Mouse (Mus musculus) kidney, adult 2 months (tissue): ENCODE results near the gene Hus1. TPM values are rescaled to one million over a fixed set of nuclear protein-coding genes. Genes with fewer than 3 reads are reported as not detected.

Source experiments
- DNase-seq: peaks from one replicate; pipeline ENCODE4 v3.0.0; 2021
- H3K27ac ChIP-seq: fragments of 200-500 bp; 2 replicates; pipeline ENCODE4 v1.5.1; 2012; ENCODE audit warnings: low read depth, low read length, control low read depth, inconsistent platforms; ENCODE audit not compliant: insufficient read depth
- H3K27me3 ChIP-seq: fragments of 200-500 bp; replicated peaks from 2 replicates; pipeline ENCODE4 v1.6.1; 2012; ENCODE audit warnings: mild to moderate bottlenecking, moderate library complexity, low read length, inconsistent platforms; ENCODE audit not compliant: control insufficient read depth, insufficient read depth
- H3K36me3 ChIP-seq: fragments of 200-500 bp; 2 replicates; pipeline ENCODE4 v1.6.1; 2012; ENCODE audit warnings: mild to moderate bottlenecking, moderate library complexity, low read length, inconsistent platforms; ENCODE audit not compliant: control insufficient read depth, insufficient read depth
- H3K4me1 ChIP-seq: fragments of 200-500 bp; 2 replicates; pipeline ENCODE4 v1.6.1; 2011; ENCODE audit warnings: low read length; ENCODE audit not compliant: control insufficient read depth, insufficient read depth
- H3K4me3 ChIP-seq: fragments of 200-500 bp; 2 replicates; pipeline ENCODE4 v1.5.1; 2011; ENCODE audit warnings: mild to moderate bottlenecking, low read depth, low read length, control low read depth; ENCODE audit not compliant: insufficient read depth
- CTCF ChIP-seq: fragments of 200-500 bp; conservative IDR thresholded peaks from 2 replicates; pipeline ENCODE4 v1.5.1; 2011; ENCODE audit warnings: low read depth, mild to moderate bottlenecking, control low read depth, low read length, moderate library complexity, mixed read lengths; ENCODE audit not compliant: insufficient read depth, insufficient read length
- POLR2A ChIP-seq: fragments of 200-500 bp; IDR thresholded peaks from one replicate; pipeline ENCODE4 v1.6.1; 2011; ENCODE audit warnings: low read depth, low read length, control low read depth
- WGBS: fragments of 180-500 bp; shearing (Covaris S2); methylation state at CpG from one replicate; pipeline ENCODE4 v1.1.7; 2018; 5-methylcytosine and 5-hydroxymethylcytosine counted together
- polyA plus RNA-seq: library from polyadenylated mRNA; depleted of rRNA; stranded (reverse); fragments of >200 nt; gene quantifications from 2 replicates; pipeline ENCODE4 v1.2.3, GENCODE M21; 2012

The Hus1 gene
- polyA plus RNA-seq, 1 experiment, result 14.1 TPM

DNA sequence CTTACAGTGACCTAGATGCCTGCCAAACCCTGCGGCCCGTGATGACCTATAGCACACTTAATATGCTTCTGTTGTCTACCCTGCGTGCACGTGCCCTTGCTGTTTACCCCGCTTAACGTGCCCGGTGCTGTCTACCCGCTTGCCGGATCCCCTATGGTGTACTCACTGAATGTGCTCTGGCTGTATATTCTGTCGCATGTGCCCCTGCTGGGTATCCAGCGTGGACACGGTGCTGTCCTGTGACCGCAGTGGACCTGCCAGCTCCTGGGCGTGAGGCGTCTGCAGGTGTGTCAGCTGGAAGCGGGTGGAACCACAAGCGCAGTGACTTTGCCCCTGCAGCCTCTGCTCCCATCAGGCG, 37.7 kb upstream of the Hus1 start, which contains the start of gene Sun3:
Gene Sun3 (minus strand): TSS at position 289 of the 358 bp plus-strand sequence.
- peak within 1 kb of the TSS; percentile 84 for H3K27ac ChIP-seq

DNA sequence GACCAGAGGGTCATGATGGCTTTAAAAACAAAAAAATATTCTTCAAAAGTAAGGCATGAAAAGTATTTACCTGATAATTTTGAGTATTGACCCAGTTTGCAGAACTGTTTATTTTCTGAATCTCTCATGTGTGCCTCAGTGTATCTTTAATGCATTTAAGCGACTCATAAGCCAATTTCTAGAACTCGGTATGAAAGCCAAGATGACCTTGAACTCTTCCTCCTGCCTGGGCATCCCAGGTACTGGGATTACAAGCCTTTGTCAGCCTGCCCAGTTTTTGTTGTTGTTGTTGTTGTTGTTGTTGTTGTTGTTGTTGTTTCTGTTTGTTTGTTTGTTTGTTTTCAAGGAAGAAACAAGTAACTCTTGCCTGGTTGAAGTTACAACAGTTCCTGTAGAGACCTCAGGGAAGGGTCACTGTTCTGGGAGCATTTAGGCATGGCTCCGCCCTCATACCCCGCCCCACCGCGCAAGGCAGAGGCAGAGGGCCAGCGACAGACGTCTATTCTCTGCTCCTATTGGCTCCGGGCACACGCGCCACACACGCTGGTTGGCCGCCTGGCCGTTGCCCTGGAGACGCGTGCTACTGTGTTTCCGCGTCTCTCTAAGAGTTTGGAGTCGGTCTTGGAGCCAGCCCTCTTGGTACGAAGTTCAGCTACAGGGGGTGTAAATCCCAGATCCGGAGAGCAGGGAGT, 37.2 kb upstream of the Hus1 start, which contains the start of gene Gm11992:
Gene Gm11992 (plus strand): TSS at position 584 of the 692 bp plus-strand sequence.
- H3K36me3 ChIP-seq, result no peaks in the 10 kb centered on the region
- H3K27ac ChIP-seq, result peak within 1 kb of the TSS; percentile 70
- no peak for TF ChIP-seq CTCF
- no peak for TF ChIP-seq POLR2A
- WGBS, result 2% methylated on average over 21 of the region's 21 CpGs
- H3K4me3 ChIP-seq, result peak within 1 kb of the TSS; percentile 67
- H3K4me1 ChIP-seq, result peaks cover 5% of the 10 kb centered on the region
- H3K27me3 ChIP-seq, result no peaks in the 10 kb centered on the region
- DNase-seq, result peak; percentile 97

More for the DNA sequence above, 37.7 kb upstream of the Hus1 start, which contains the start of gene Sun3:
- peaks cover 5% of the 10 kb centered on the region for H3K4me1 ChIP-seq
- H3K27me3 ChIP-seq, result no peaks in the 10 kb centered on the region
- DNase-seq, result peak; percentile 80
- TF ChIP-seq POLR2A (no peak), CTCF (no peak)
- H3K36me3 ChIP-seq, result no peaks in the 10 kb centered on the region
- peak within 1 kb of the TSS; percentile 67 for H3K4me3 ChIP-seq
- WGBS, result under 1% methylated on average over 18 of the region's 18 CpGs

DNA sequence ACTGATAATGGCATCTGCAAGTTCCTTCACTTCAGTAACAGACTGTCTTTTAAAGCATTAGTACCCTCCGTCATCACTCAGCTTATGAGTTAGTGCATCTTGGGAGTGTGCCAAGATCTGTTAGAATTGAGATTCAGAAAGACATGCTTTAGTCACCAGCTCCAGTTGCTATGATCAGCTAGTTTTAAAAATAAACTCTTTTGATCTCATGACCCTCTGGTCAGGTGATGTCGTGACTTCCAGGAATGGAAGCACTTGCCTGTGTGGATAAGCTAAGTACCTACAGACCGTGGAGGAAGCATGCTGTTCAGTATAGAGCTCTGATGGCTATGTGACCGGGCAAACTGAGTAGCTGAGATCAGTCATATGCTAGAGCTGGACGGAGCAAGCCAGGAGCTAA, 36.1 kb upstream of the Hus1 start:
- peak; percentile 85 for DNase-seq
- Histone ChIP-seq H3K4me1 (peaks cover 5% of the 10 kb centered on the region), H3K4me3 (no peak overlapping the region), H3K27ac (no peak overlapping the region), H3K36me3 (no peaks in the 10 kb centered on the region), H3K27me3 (no peaks in the 10 kb centered on the region)
- 46% methylated on average over 5 of the region's 5 CpGs for WGBS
- TF ChIP-seq CTCF (no peak), POLR2A (no peak)

DNA sequence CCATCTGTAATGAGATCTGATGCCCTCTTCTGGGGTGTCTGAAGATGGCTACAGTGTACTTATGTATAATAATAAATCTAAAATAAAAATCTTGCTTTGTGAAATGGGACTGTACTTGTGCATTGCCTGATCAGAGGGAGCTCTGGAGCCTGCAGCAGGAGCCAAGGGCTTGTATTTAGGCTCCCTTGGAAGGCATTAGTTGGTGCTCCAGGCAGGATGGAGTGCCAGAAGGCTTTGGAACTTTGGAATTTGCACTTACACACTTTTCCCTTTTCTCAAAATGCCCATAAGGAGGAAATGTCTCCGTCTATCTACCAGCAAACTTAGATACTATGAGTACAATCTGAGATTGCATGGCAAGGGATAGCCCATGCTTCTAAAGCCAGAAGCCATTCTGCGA, 35.6 kb upstream of the Hus1 start:
- no peaks in the 10 kb centered on the region for H3K27me3 ChIP-seq
- no peak overlapping the region for H3K4me3 ChIP-seq
- WGBS, result 68% methylated on average over 2 of the region's 2 CpGs
- DNase-seq, result peak; percentile 63
- H3K4me1 ChIP-seq, result peaks cover 5% of the 10 kb centered on the region
- H3K27ac ChIP-seq, result no peak overlapping the region
- no peaks in the 10 kb centered on the region for H3K36me3 ChIP-seq
- TF ChIP-seq CTCF, result no peak
- no peak for TF ChIP-seq POLR2A

DNA sequence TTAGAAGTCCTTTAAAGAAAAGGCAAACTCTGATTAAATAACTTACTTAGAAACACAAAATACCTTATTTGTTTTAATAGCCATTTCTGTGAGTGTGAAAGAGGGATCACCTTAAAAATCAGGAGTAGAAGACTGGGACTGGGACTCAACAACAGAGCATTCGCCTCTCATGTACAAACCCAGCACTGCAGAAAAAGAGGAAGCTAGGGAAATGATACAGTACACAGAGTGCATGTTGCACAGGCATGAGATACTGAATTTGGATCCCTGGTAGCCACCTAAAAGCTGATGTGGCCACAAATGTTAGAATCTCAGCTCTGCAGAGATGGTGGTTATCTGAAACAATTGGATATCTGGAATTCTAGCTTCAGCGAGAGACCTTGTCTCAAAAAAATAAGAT, 20.5 kb upstream of the Hus1 start:
- no peaks in the 10 kb centered on the region for H3K4me1 ChIP-seq
- no peaks in the 10 kb centered on the region for H3K36me3 ChIP-seq
- no peaks in the 10 kb centered on the region for H3K27me3 ChIP-seq
- no peak for DNase-seq
- no peak overlapping the region for H3K4me3 ChIP-seq
- H3K27ac ChIP-seq, result no peak overlapping the region
- TF ChIP-seq POLR2A, result no peak
- 84% methylated on average over 2 of the region's 2 CpGs for WGBS

DNA sequence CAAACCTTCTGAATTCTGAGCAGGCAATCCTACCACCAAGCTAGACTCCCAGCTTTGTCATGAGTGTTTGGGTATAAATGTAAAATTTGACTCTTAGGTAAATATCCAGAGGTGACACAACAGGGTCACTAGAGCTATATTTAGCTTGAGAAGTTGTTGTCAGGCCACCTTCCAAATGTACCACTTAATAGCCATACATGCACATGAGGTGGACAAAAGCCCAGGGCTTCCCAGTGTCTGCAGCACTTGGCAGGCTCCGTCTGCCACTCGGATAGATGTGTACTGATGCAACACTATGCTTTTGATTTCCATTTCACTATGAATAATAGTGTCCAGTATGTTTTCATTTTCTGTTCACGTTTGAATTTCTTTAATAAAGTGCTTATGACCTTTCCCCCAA, 14.2 kb upstream of the Hus1 start:
- Histone ChIP-seq H3K27me3 (no peaks in the 10 kb centered on the region), H3K36me3 (no peaks in the 10 kb centered on the region), H3K4me1 (no peaks in the 10 kb centered on the region), H3K27ac (no peak overlapping the region), H3K4me3 (no peak overlapping the region)
- no peak for DNase-seq
- TF ChIP-seq CTCF (no peak), POLR2A (no peak)
- 65% methylated on average over 3 of the region's 3 CpGs for WGBS

DNA sequence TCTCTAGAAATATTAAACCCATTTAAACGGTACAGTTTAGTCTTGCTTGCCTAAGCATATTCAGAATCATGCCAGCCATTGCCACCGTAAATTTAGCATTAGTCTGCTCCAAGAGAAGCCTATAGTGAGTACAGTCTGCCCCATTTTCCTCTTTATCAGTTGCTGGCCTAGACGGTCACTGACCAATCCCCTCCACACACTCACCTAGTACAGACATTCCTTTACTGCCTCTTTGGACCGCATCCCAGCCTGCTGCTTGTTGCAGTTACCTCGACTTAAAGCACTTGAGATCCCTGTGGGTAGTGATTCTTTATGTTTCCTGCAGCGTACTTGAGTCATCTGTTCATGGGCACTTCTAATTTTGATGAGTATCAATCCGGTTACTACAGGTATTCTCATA, 13.8 kb upstream of the Hus1 start:
- Histone ChIP-seq H3K4me1 (no peaks in the 10 kb centered on the region), H3K36me3 (no peaks in the 10 kb centered on the region), H3K27ac (no peak overlapping the region), H3K4me3 (no peak overlapping the region), H3K27me3 (no peaks in the 10 kb centered on the region)
- no peak for TF ChIP-seq CTCF
- TF ChIP-seq POLR2A, result no peak
- 77% methylated on average over 7 of the region's 7 CpGs for WGBS
- DNase-seq, result no peak
